Mouse (Mus musculus) gastrocnemius, postnatal 25 days (tissue): ENCODE measurements around the gene Fam131c. TPM values are rescaled to one million over a fixed set of nuclear protein-coding genes. Genes with fewer than 3 reads are reported as not detected.

ENCODE experiments used
- microRNA-seq, 2 experiments: library from miRNA; unstranded; fragments of <30 nt; microRNA quantifications; one replicate each; pipeline ENCODE4 v1.2.0; 2021; ENCODE audit warnings: borderline replicate concordance in 2 of 2
- total RNA-seq, 2 experiments: library from RNA; stranded (reverse); gene quantifications; 1 replicate in 1 of 2; 2 replicates in 1 of 2; pipeline ENCODE4 v1.2.3; 2021

The Fam131c gene
- total RNA-seq, 2 experiments from 2014 or later, result 0.29 TPM; not detected in 1

Small RNAs within 50 kb of the gene (microRNA-seq; reads per million reads assigned to microRNA genes)
- gene Gm25690, result 0 reads per million in 2 experiments

Other genes with a start within 250 kb of the Fam131c start
- 100 to 1,000 TPM; 131 to 162 TPM for gene Szrd1, start 228.4 kb upstream of the Fam131c start, total RNA-seq
- gene Fbxo42, start 220.3 kb upstream of the Fam131c start, total RNA-seq, result 1 to 10 TPM; 7.3 to 9.6 TPM
- under 1 TPM in 1 of 2 experiments, not detected in 1; 0.27 TPM for gene Rsg1, start 154.3 kb upstream of the Fam131c start, total RNA-seq
- under 1 TPM; 0.74 to 0.83 TPM for gene Arhgef19, start 128.7 kb upstream of the Fam131c start, total RNA-seq
- gene Epha2, start 67.0 kb upstream of the Fam131c start, total RNA-seq, result 1 to 10 TPM; 1.3 to 2.0 TPM
- under 1 TPM; 0.35 to 0.51 TPM for gene Clcnka, start 30.5 kb downstream of the Fam131c start, total RNA-seq
- gene Clcnkb, start 47.8 kb downstream of the Fam131c start, total RNA-seq, result not detected
- 1,000 to 10,000 TPM in 1 of 2 experiments, 100 to 1,000 TPM in 1; 347 to 1,168 TPM for gene Hspb7, start 52.6 kb downstream of the Fam131c start, total RNA-seq
- 1 to 10 TPM in 1 of 2 experiments, under 1 TPM in 1; 0.91 to 1.0 TPM for gene Srarp, start 67.9 kb downstream of the Fam131c start, total RNA-seq
- 10 to 100 TPM; 24.7 to 25.5 TPM for gene Zbtb17, start 76.4 kb downstream of the Fam131c start, total RNA-seq
- gene Spen, start 170.4 kb downstream of the Fam131c start, total RNA-seq, result 10 to 100 TPM; 18.6 to 19.9 TPM
- gene Fblim1, start 237.9 kb downstream of the Fam131c start, total RNA-seq, result 1 to 10 TPM; 1.5 to 4.7 TPM